Mouse (Mus musculus) heart, adult 2 months (tissue): ENCODE results near the gene Cc2d2a. TPM values are rescaled to one million over a fixed set of nuclear protein-coding genes. Genes with fewer than 3 reads are reported as not detected.

Experiments
- DNase-seq, 2 experiments: peaks; one replicate each; pipeline ENCODE4 v3.0.0; 2021
- H3K27ac ChIP-seq: fragments of 200-600 bp; 2 replicates; pipeline ENCODE4 v1.8.1; 2022
- H3K27me3 ChIP-seq: fragments of 200-500 bp; 2 replicates; pipeline ENCODE4 v1.6.1; 2012; ENCODE audit warnings: mild to moderate bottlenecking, low read length, inconsistent platforms, mixed read lengths; ENCODE audit not compliant: control insufficient read depth, insufficient read depth
- H3K36me3 ChIP-seq: fragments of 200-500 bp; 2 replicates; pipeline ENCODE4 v1.6.1; 2012; ENCODE audit warnings: low read length, inconsistent platforms; ENCODE audit not compliant: control insufficient read depth, insufficient read depth
- H3K4me1 ChIP-seq: fragments of 200-500 bp; 2 replicates; pipeline ENCODE4 v1.6.1; 2011; ENCODE audit warnings: low read length; ENCODE audit not compliant: control insufficient read depth, insufficient read depth
- H3K4me3 ChIP-seq: fragments of 200-600 bp; 2 replicates; pipeline ENCODE4 v1.8.1; 2022
- H3K79me2 ChIP-seq: fragments of 200-500 bp; replicated peaks from 2 replicates; pipeline ENCODE4 v1.6.1; 2012; ENCODE audit warnings: mild to moderate bottlenecking, inconsistent platforms, low read length, moderate library complexity, mixed read lengths; ENCODE audit not compliant: control insufficient read depth, insufficient read depth
- H3K9ac ChIP-seq: fragments of 200-500 bp; 2 replicates; pipeline ENCODE4 v1.6.1; 2012; ENCODE audit warnings: low read depth, mild to moderate bottlenecking, control low read depth, inconsistent platforms, low read length, mixed read lengths
- CTCF ChIP-seq: fragments of 200-600 bp; IDR thresholded peaks from 2 replicates; pipeline ENCODE4 v1.8.1; 2022; ENCODE audit warnings: antibody characterized with exemption, mild to moderate bottlenecking, moderate library complexity
- EP300 ChIP-seq: fragments of 200-500 bp; IDR thresholded peaks from 2 replicates; pipeline ENCODE4 v1.6.1; 2011; ENCODE audit warnings: low read depth, low read length, control low read depth; ENCODE audit not compliant: insufficient read depth
- POLR2A ChIP-seq: fragments of 200-500 bp; IDR thresholded peaks from 2 replicates; pipeline ENCODE4 v1.6.1; 2011; ENCODE audit warnings: mild to moderate bottlenecking, low read depth, low read length, control low read depth; ENCODE audit not compliant: insufficient read depth
- WGBS: fragments of 180-500 bp; shearing (Covaris S2); methylation state at CpG from one replicate; pipeline ENCODE4 v1.1.7; 2018; 5-methylcytosine and 5-hydroxymethylcytosine counted together
- intact Hi-C: fragments of 180-260 bp; cut with DNase I; formaldehyde crosslinking; loops from one replicate; pipeline ENCODE4 v1.15.1; 2025
- polyA plus RNA-seq: library from polyadenylated mRNA; depleted of rRNA; stranded (reverse); fragments of >200 nt; gene quantifications from 2 replicates; pipeline ENCODE4 v1.2.3, GENCODE M21; 2012
- total RNA-seq, 2 experiments: library from RNA; stranded (reverse); gene quantifications; 2 replicates each; pipeline ENCODE4 v1.2.3; 2021

The Cc2d2a gene
- total and polyA plus RNA-seq, 3 experiments: 4.2 to 8.6 (median 6.6) TPM

GRCm38 (mm10) chr5:43745156-43745555 lies 83.0 kb downstream of the Cc2d2a start:
- H3K4me3 ChIP-seq: no peak overlapping the region
- no peak overlapping the region for H3K9ac ChIP-seq
- H3K4me1 ChIP-seq: no peaks in the 10 kb centered on the region
- DNase-seq: no peak
- 0 out of 2 replicates have a peak, but pooled peaks cover 1% of the 10 kb centered on the region for H3K79me2 ChIP-seq
- intact Hi-C loops: no loop called here
- no peaks in the 10 kb centered on the region for H3K27me3 ChIP-seq
- WGBS: 73% methylated on average over 5 of the region's 5 CpGs
- TF ChIP-seq EP300 (no peak), CTCF (no peak), POLR2A (no peak)
- peaks cover 3% of the 10 kb centered on the region for H3K36me3 ChIP-seq
- H3K27ac ChIP-seq: no peak overlapping the region

GRCm38 (mm10) chr5:43748039-43748438 lies 85.9 kb downstream of the Cc2d2a start:
- DNase-seq: no peak
- no peak overlapping the region for H3K27ac ChIP-seq
- no peak overlapping the region for H3K4me3 ChIP-seq
- H3K27me3 ChIP-seq: no peaks in the 10 kb centered on the region
- no peak overlapping the region for H3K9ac ChIP-seq
- H3K79me2 ChIP-seq: 0 out of 2 replicates have a peak, but pooled peaks cover 1% of the 10 kb centered on the region
- TF ChIP-seq EP300 (no peak), POLR2A (no peak)
- WGBS: 84% methylated on average over 4 of the region's 4 CpGs
- H3K4me1 ChIP-seq: no peaks in the 10 kb centered on the region
- intact Hi-C loops: no loop called here
- H3K36me3 ChIP-seq: no peaks in the 10 kb centered on the region; the same call in 1 of the 2 replicates

- H3K79me2 ChIP-seq: 0 out of 2 replicates have a peak, but pooled peaks cover 1% of the 10 kb centered on the region
- H3K27ac ChIP-seq: no peak overlapping the region
- TF ChIP-seq CTCF (no peak), POLR2A (no peak), EP300 (no peak)
- H3K4me1 ChIP-seq: no peaks in the 10 kb centered on the region
- no peak overlapping the region for H3K4me3 ChIP-seq
- no peaks in the 10 kb centered on the region; the same call in 1 of the 2 replicates for H3K36me3 ChIP-seq
- H3K27me3 ChIP-seq: no peaks in the 10 kb centered on the region
- DNase-seq: no peak
- H3K9ac ChIP-seq: no peak overlapping the region
- 85% methylated on average over 3 of the region's 3 CpGs for WGBS
- intact Hi-C loops: no loop called here
Measured at GRCm38 (mm10) chr5:43749092-43749491, 86.9 kb downstream of the Cc2d2a start.

GRCm38 (mm10) chr5:43770618-43771354 lies 108.6 kb downstream of the Cc2d2a start:
- Histone ChIP-seq H3K79me2 (no peaks in the 10 kb centered on the region), H3K27ac (no peak overlapping the region), H3K4me1 (no peaks in the 10 kb centered on the region; the same call in 1 of the 2 replicates), H3K36me3 (no peaks in the 10 kb centered on the region; the same call in 1 of the 2 replicates), H3K9ac (no peak overlapping the region), H3K27me3 (no peaks in the 10 kb centered on the region), H3K4me3 (no peak overlapping the region)
- TF ChIP-seq POLR2A (no peak), EP300 (no peak), CTCF (no peak)
- 63% methylated on average over 3 of the region's 3 CpGs for WGBS
- DNase-seq: no peak
- intact Hi-C loops: no loop called here

- Histone ChIP-seq H3K4me3 (no peak overlapping the region), H3K4me1 (no peaks in the 10 kb centered on the region; the same call in 1 of the 2 replicates), H3K27me3 (no peaks in the 10 kb centered on the region), H3K36me3 (peaks cover 2% of the 10 kb centered on the region), H3K9ac (no peak overlapping the region), H3K79me2 (no peaks in the 10 kb centered on the region), H3K27ac (no peak overlapping the region)
- 73% methylated on average over 3 of the region's 3 CpGs for WGBS
- intact Hi-C loops: no loop called here
- no peak for TF ChIP-seq CTCF
- no peak for TF ChIP-seq EP300
- TF ChIP-seq POLR2A: no peak
- no peak for DNase-seq
Measured at GRCm38 (mm10) chr5:43771555-43771954, 109.4 kb downstream of the Cc2d2a start.

DNA sequence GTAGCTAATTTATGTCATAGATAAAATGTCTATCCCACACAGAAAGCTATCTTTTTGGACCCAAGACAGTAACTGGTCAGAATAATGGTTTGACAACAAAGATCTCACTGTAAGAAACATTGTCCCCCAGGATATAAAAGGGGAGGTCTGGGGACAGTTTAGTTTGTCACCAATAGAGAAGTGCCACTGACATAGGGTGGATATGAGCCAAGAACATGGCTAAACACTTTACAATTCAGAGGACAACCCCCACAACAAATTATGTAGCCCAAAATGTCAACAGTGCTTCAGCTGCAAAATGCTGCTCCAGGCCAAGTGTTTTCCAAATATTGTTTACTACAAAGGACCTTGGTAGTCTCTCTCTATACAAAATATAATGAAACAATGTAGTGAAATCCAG lies 114.3 kb downstream of the Cc2d2a start:
- no peak for TF ChIP-seq POLR2A
- no peak for TF ChIP-seq CTCF
- no peak for TF ChIP-seq EP300
- DNase-seq: no peak

More for the DNA sequence above, 114.3 kb downstream of the Cc2d2a start:
- no peaks in the 10 kb centered on the region for H3K79me2 ChIP-seq
- no peak overlapping the region for H3K4me3 ChIP-seq
- H3K27me3 ChIP-seq: no peaks in the 10 kb centered on the region
- H3K36me3 ChIP-seq: peaks cover 8% of the 10 kb centered on the region
- H3K4me1 ChIP-seq: peaks cover 4% of the 10 kb centered on the region
- H3K27ac ChIP-seq: peak overlapping the region; percentile 45
- intact Hi-C loops: no loop called here
- H3K9ac ChIP-seq: no peak overlapping the region
